Mouse (Mus musculus): ENCODE measurements around the gene Fcnb.

Gene Fcnb

GRCm38 (mm10) chr2:28075616-28076187 lies 9.0 kb downstream of the Fcnb start:
- DNase-seq (ENCODE audit: low spot score): no peak

GRCm38 (mm10) chr2:28068537-28068878 lies 16.2 kb downstream of the Fcnb start:
- no peak for DNase-seq (ENCODE audit: low spot score)

- no peak for DNase-seq (ENCODE audit: low spot score)
Observed at GRCm38 (mm10) chr2:28067821-28068536, 16.7 kb downstream of the Fcnb start.

- no peak for DNase-seq (ENCODE audit: low spot score)
Observed at GRCm38 (mm10) chr2:28067175-28067574, 17.5 kb downstream of the Fcnb start.

GRCm38 (mm10) chr2:28066686-28067085 lies 18.0 kb downstream of the Fcnb start:
- DNase-seq (ENCODE audit: low spot score): no peak

- no peak for DNase-seq (ENCODE audit: low spot score)
Observed at GRCm38 (mm10) chr2:28065081-28065651, 19.5 kb downstream of the Fcnb start.

- DNase-seq (ENCODE audit: low spot score): no peak
Observed at GRCm38 (mm10) chr2:28064339-28065080, 20.2 kb downstream of the Fcnb start.

- no peak for DNase-seq (ENCODE audit: low spot score)
Observed at GRCm38 (mm10) chr2:28063711-28064338, 20.9 kb downstream of the Fcnb start.

GRCm38 (mm10) chr2:28059922-28060321 lies 24.8 kb downstream of the Fcnb start:
- DNase-seq (ENCODE audit: low spot score): no peak

GRCm38 (mm10) chr2:28047092-28047491 lies 37.6 kb downstream of the Fcnb start:
- DNase-seq (ENCODE audit: low spot score): no peak

- DNase-seq (ENCODE audit: low spot score): no peak
Observed at GRCm38 (mm10) chr2:28046311-28046710, 38.4 kb downstream of the Fcnb start.

- no peak for DNase-seq (ENCODE audit: low spot score)
Observed at GRCm38 (mm10) chr2:28044920-28045598, 39.6 kb downstream of the Fcnb start.

GRCm38 (mm10) chr2:28040466-28040865 lies 44.2 kb downstream of the Fcnb start:
- DNase-seq (ENCODE audit: low spot score): no peak

- no peak for DNase-seq (ENCODE audit: low spot score)
Observed at GRCm38 (mm10) chr2:28039647-28040325, 44.9 kb downstream of the Fcnb start.

- DNase-seq (ENCODE audit: low spot score): no peak
Observed at GRCm38 (mm10) chr2:28038391-28039096, 46.1 kb downstream of the Fcnb start.

- DNase-seq (ENCODE audit: low spot score): no peak
Observed at GRCm38 (mm10) chr2:28037505-28038390, 46.9 kb downstream of the Fcnb start.

- DNase-seq (ENCODE audit: low spot score): no peak
Observed at GRCm38 (mm10) chr2:28036788-28037187, 47.9 kb downstream of the Fcnb start.

- no peak for DNase-seq (ENCODE audit: low spot score)
Observed at GRCm38 (mm10) chr2:28034011-28034710, 50.5 kb downstream of the Fcnb start.

GRCm38 (mm10) chr2:28032469-28032868 lies 52.2 kb downstream of the Fcnb start:
- no peak for DNase-seq (ENCODE audit: low spot score)

Data from urinary bladder, postnatal 14 days (tissue).